ENCODE assay signal across 9 mouse cellular contexts in the genomic region with DNA sequence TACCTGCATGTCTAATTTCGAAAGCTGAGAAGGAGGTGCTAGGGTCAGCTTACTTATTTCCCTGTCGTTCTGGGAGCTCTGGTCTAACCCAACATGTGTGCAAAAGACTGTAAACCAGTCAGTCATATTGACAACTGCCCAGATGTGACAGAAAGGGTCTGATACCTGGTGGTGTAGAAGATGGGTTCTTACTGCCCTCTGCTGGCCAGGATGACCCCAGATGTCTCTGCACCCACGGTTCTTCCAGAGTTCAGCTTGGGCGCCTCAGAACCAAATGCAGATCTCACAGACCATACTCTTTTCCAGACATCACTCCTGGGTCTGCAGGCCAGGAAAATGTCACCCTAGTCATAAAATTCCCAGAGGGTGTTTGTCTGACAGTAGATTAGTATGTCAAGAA. TPM values are rescaled to one million over a fixed set of nuclear protein-coding genes. Genes with fewer than 3 reads are reported as not detected.
DNase-seq lines count a peak whose midpoint lies in the region; ATAC-seq and TF ChIP-seq lines count a peak whose summit lies in the region.
"Had no signal": no experiment of that assay in that cellular context is flagged by ENCODE, and none has a peak within 500 bp of the region (broad histone marks: within the 10 kb centered on the region; RNA-seq: fewer than 3 reads in every experiment).

No protein-coding gene starts in this region.

- WGBS in embryonic facial prominence, embryonic 14.5 days: 40% methylated on average over 4 of the region's 4 CpGs
- WGBS in kidney, adult 2 months: 28% methylated on average over 4 of the region's 4 CpGs

- no peaks in the 10 kb centered on the region for H3K36me3 ChIP-seq in MEL (ENCODE audit: control insufficient read depth in 1 of 2, insufficient read depth in 2 of 2, low read length in 2 of 2)
- no peaks in the 10 kb centered on the region for H3K36me3 ChIP-seq in embryonic facial prominence, embryonic 14.5 days (ENCODE audit: control insufficient read depth, insufficient read depth, low read length)
- H3K36me3 ChIP-seq in kidney, adult 2 months (ENCODE audit: control insufficient read depth, insufficient read depth, low read length): no peaks in the 10 kb centered on the region
- H3K36me3 ChIP-seq: liver, embryonic 13.5 days had no signal

- no peaks in the 10 kb centered on the region for H3K79me2 ChIP-seq in MEL (ENCODE audit: control insufficient read depth, insufficient read depth, low read length, poor library complexity)

- peak; percentile 39 for DNase-seq in layer of hippocampus, adult 11-12 months (ENCODE audit: low spot score)
- no peak for DNase-seq in layer of hippocampus, adult 9-11 months
- peak; percentile 2 for DNase-seq in MEL (ENCODE audit: low read depth, low spot score)
- DNase-seq in embryonic facial prominence, embryonic 14.5 days (ENCODE audit: low spot score): peak; percentile 29
- DNase-seq in kidney, adult 2 months: peak; percentile 75
- peak; percentile 76 for DNase-seq in thymus, postnatal 25 days
- no peak for DNase-seq in layer of hippocampus, postnatal 36 days
- DNase-seq: liver, embryonic 13.5 days had no signal

- TF ChIP-seq POLR2A in MEL (IDR thresholded peaks at IDR 0.05; ENCODE audit: control insufficient read depth in 1 of 2, insufficient read depth in 1 of 2, low read depth in 1 of 2, low read length in 2 of 2, poor library complexity in 1 of 2): no peak
- no peak for TF ChIP-seq POLR2A in kidney, adult 2 months (IDR thresholded peaks at IDR 0.05; ENCODE audit: low read depth, low read length)

- H3K4me1 ChIP-seq in MEL (ENCODE audit: control insufficient read depth in 1 of 2, insufficient read depth in 2 of 2, low read length in 2 of 2): no peaks in the 10 kb centered on the region
- H3K4me1 ChIP-seq in embryonic facial prominence, embryonic 14.5 days (ENCODE audit: control insufficient read depth, insufficient read depth, low read length): no peaks in the 10 kb centered on the region
- no peaks in the 10 kb centered on the region; the same call in 1 of the 2 replicates for H3K4me1 ChIP-seq in kidney, adult 2 months (ENCODE audit: control insufficient read depth, insufficient read depth, low read length)
- H3K4me1 ChIP-seq: liver, embryonic 13.5 days had no signal

- no peaks in the 10 kb centered on the region for H3K9me3 ChIP-seq in MEL (replicated peaks; ENCODE audit: insufficient read depth, low read length)
- H3K9me3 ChIP-seq in embryonic facial prominence, embryonic 14.5 days (ENCODE audit: control insufficient read depth, low read length): no peaks in the 10 kb centered on the region
- H3K9me3 ChIP-seq: liver, embryonic 13.5 days had no signal

- no peaks in the 10 kb centered on the region for H3K27me3 ChIP-seq in MEL (ENCODE audit: control insufficient read depth in 1 of 2, insufficient read depth in 2 of 2, low read length in 2 of 2)
- H3K27me3 ChIP-seq in embryonic facial prominence, embryonic 14.5 days (replicated peaks; ENCODE audit: control insufficient read depth, insufficient read depth, low read length): no peaks in the 10 kb centered on the region
- no peaks in the 10 kb centered on the region for H3K27me3 ChIP-seq in kidney, adult 2 months (replicated peaks; ENCODE audit: control insufficient read depth, insufficient read depth, low read length)
- H3K27me3 ChIP-seq: liver, embryonic 13.5 days had no signal

- peak; percentile 9 for TF ChIP-seq RAD21 in MEL (IDR thresholded peaks at IDR 0.05; ENCODE audit: low read depth, low read length)

- peak in 1 of 3 experiments; percentile 15; a peak in 2 of 6 replicates for TF ChIP-seq CTCF in MEL (IDR thresholded peaks at IDR 0.05 in 2 of 3, conservative IDR thresholded peaks at IDR 0.05 in 1 of 3; ENCODE audit: control insufficient read depth in 1 of 3, insufficient read depth in 1 of 3, low read depth in 2 of 3, low read length in 3 of 3, poor library complexity in 1 of 3, severe bottlenecking in 1 of 3)
- TF ChIP-seq CTCF in kidney, adult 2 months (conservative IDR thresholded peaks at IDR 0.05; ENCODE audit: insufficient read depth, insufficient read length, low read depth, low read length): peak; percentile 83

- no peak for ATAC-seq in embryonic facial prominence, embryonic 14.5 days (ENCODE audit: low read depth)
- ATAC-seq in megakaryocyte-erythroid progenitor cell, adult 5-6 weeks (replicated peaks; ENCODE audit: low FRiP score, low TSS enrichment, poor library complexity, severe bottlenecking): peak; percentile 94

- no peak overlapping the region for H3K9ac ChIP-seq in MEL (ENCODE audit: control insufficient read depth, low read depth, low read length, poor library complexity, severe bottlenecking)
- H3K9ac ChIP-seq in embryonic facial prominence, embryonic 14.5 days (ENCODE audit: low read depth, low read length): no peak overlapping the region
- H3K9ac ChIP-seq: liver, embryonic 13.5 days had no signal

- no peak overlapping the region for H3K4me2 ChIP-seq in embryonic facial prominence, embryonic 14.5 days (ENCODE audit: low read depth, low read length)
- H3K4me2 ChIP-seq: liver, embryonic 13.5 days had no signal

- no peak overlapping the region for H3K4me3 ChIP-seq in MEL (ENCODE audit: control insufficient read depth in 1 of 2, insufficient read depth in 1 of 2, low read depth in 2 of 2, low read length in 2 of 2)
- no peak overlapping the region for H3K4me3 ChIP-seq in embryonic facial prominence, embryonic 14.5 days (ENCODE audit: low read depth, low read length)
- no peak overlapping the region for H3K4me3 ChIP-seq in kidney, adult 2 months (ENCODE audit: insufficient read depth, low read depth, low read length)
- H3K4me3 ChIP-seq: liver, embryonic 13.5 days had no signal

- H3K27ac ChIP-seq in MEL (ENCODE audit: control insufficient read depth, low read depth, low read length): no peak overlapping the region
- no peak overlapping the region for H3K27ac ChIP-seq in embryonic facial prominence, embryonic 14.5 days (replicated peaks; ENCODE audit: low read depth, low read length)
- no peak overlapping the region for H3K27ac ChIP-seq in kidney, adult 2 months (ENCODE audit: insufficient read depth, low read depth, low read length)
- H3K27ac ChIP-seq: liver, embryonic 13.5 days had no signal

- TF ChIP-seq EP300 in MEL (IDR thresholded peaks at IDR 0.05; ENCODE audit: low read depth in 1 of 2, low read length in 2 of 2): no peak

TF ChIP-seq in MEL, 35 proteins besides CTCF, POLR2A, EP300 and RAD21:
- TF ChIP-seq E2F4 (IDR thresholded peaks at IDR 0.05; ENCODE audit: borderline replicate concordance, low read depth, low read length) (no peak), SMC3 (IDR thresholded peaks at IDR 0.05; ENCODE audit: low read depth, low read length) (0 out of 2 replicates have a peak, but pooled peaks have one; percentile 6)

RNA-seq across cellular contexts. Expression of gene Gramd1b, which starts 51.9 kb away (rescaled TPM):
- total RNA-seq in MEL (2012; rRNA removed): not detected in 2 replicates
- polyA plus RNA-seq in MEL (2012; ENCODE audit: insufficient read depth in 1 of 2, insufficient read length in 2 of 2, low read depth in 1 of 2, low replicate concordance in 2 of 2, missing spikeins in 1 of 2): not detected
- 5.5 and 7.1 TPM in 2 replicates for polyA plus RNA-seq in embryonic facial prominence, embryonic 14.5 days (2014; fragmentation: Nextera tagmentation; extraction: Ambion mirVana)
- polyA plus RNA-seq in kidney, adult 2 months (2012; rRNA removed): 210 and 285 TPM in 2 replicates
- 19.2 and 21.5 TPM in 2 replicates for total RNA-seq in megakaryocyte-erythroid progenitor cell, adult 5-6 weeks (2014; fragmentation: Nextera tagmentation)
- total RNA-seq in megakaryocyte-erythroid progenitor cell, adult 5-6 weeks (2017): 5.3 and 13.5 TPM in 2 replicates
- 100 to 1,000 TPM; 163 to 172 TPM for total RNA-seq in layer of hippocampus, postnatal 36 days (2021)

Comparison
In these comparisons a context has a peak if more than half of its experiments do, and no peak if none do; other contexts are left out.
1. DNase-seq: peak in layer of hippocampus, adult 11-12 months (single experiment), MEL (single experiment), embryonic facial prominence, embryonic 14.5 days (single experiment), kidney, adult 2 months (single experiment) and thymus, postnatal 25 days (single experiment); none in layer of hippocampus, adult 9-11 months (single experiment) and layer of hippocampus, postnatal 36 days (0 of 2).